ENCODE assay signal across 9 mouse cellular contexts in the genomic region with DNA sequence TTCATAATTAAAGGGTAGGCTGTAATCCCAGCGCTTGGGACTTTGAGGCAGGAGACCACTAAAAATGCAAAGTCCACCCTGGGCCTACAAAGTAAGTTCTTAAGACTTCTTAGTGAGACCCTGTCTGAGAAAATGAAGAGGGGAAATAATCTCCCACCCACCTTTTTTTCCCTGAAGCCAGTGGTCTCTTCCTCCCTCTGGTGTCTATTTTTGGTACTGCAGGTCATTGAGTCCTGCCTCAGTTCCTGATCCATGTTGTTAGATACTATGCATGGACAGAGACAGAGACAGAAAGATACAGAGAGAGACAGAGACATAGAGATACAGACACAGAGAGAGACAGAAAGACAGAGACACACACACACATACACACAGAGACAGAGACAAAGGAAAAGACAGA. TPM values are rescaled to one million over a fixed set of nuclear protein-coding genes. Genes with fewer than 3 reads are reported as not detected.
A peak's percentile ranks its signal among the peaks of the same experiment; 100 is the strongest.
DNase-seq lines count a peak whose midpoint lies in the region; ATAC-seq lines count a peak whose summit lies in the region.
"Had no signal": no experiment of that assay in that cellular context is flagged by ENCODE, and none has a peak within 500 bp of the region (broad histone marks: within the 10 kb centered on the region; RNA-seq: fewer than 3 reads in every experiment).

No protein-coding gene starts in this region.

- H3K4me1 ChIP-seq in hindbrain, embryonic 11.5 days (replicated peaks; ENCODE audit: control insufficient read depth, insufficient read depth, low read length), result no peaks in the 10 kb centered on the region
- H3K4me1 ChIP-seq in hindbrain, embryonic 12.5 days, result no peaks in the 10 kb centered on the region
- H3K4me1 ChIP-seq: neural tube, embryonic 12.5 days had no signal

- no peak overlapping the region for H3K4me2 ChIP-seq in hindbrain, embryonic 11.5 days (replicated peaks; ENCODE audit: low read depth, low read length)
- H3K4me2 ChIP-seq in hindbrain, embryonic 12.5 days (replicated peaks), result no peak overlapping the region
- H3K4me2 ChIP-seq: neural tube, embryonic 12.5 days had no signal

- 16% methylated on average over 1 of the region's 1 CpGs for WGBS in hindbrain, embryonic 11.5 days
- 38% methylated on average over 1 of the region's 1 CpGs for WGBS in hindbrain, embryonic 12.5 days

- no peaks in the 10 kb centered on the region for H3K27me3 ChIP-seq in hindbrain, embryonic 11.5 days (ENCODE audit: control insufficient read depth, insufficient read depth, low read length)
- no peaks in the 10 kb centered on the region for H3K27me3 ChIP-seq in hindbrain, embryonic 12.5 days
- H3K27me3 ChIP-seq: neural tube, embryonic 12.5 days had no signal

- no peak overlapping the region for H3K4me3 ChIP-seq in hindbrain, embryonic 11.5 days (ENCODE audit: low read depth, low read length)
- H3K4me3 ChIP-seq in hindbrain, embryonic 12.5 days, result no peak overlapping the region
- H3K4me3 ChIP-seq: neural tube, embryonic 12.5 days had no signal

- peak; percentile 80 for DNase-seq in hindbrain, embryonic 11.5 days (ENCODE audit: low spot score)
- DNase-seq in thymus, postnatal 0 days (ENCODE audit: low spot score), result peak; percentile 33
- DNase-seq in thymus, adult 18-20 months, result no peak
- peak; percentile 55 for DNase-seq in embryo, embryonic 9.5 days (ENCODE audit: extremely low spot score)
- peak; percentile 53 for DNase-seq in lung, postnatal 36 days
- DNase-seq in spleen, postnatal 4 days (ENCODE audit: low spot score in 2 of 2), result no peak
- DNase-seq in ovary, adult 18-20 months (ENCODE audit: low spot score), result no peak

- ATAC-seq in hindbrain, embryonic 11.5 days (ENCODE audit: low FRiP score), result no peak
- ATAC-seq in hindbrain, embryonic 12.5 days (ENCODE audit: low FRiP score), result no peak

- no peak overlapping the region for H3K27ac ChIP-seq in hindbrain, embryonic 11.5 days (ENCODE audit: low read depth, low read length)
- no peak overlapping the region for H3K27ac ChIP-seq in hindbrain, embryonic 12.5 days
- H3K27ac ChIP-seq: neural tube, embryonic 12.5 days had no signal

- no peaks in the 10 kb centered on the region for H3K9me3 ChIP-seq in hindbrain, embryonic 11.5 days (ENCODE audit: control insufficient read depth, low read length)
- no peaks in the 10 kb centered on the region for H3K9me3 ChIP-seq in hindbrain, embryonic 12.5 days (replicated peaks)
- H3K9me3 ChIP-seq: neural tube, embryonic 12.5 days had no signal

- H3K9ac ChIP-seq in hindbrain, embryonic 11.5 days (ENCODE audit: low read depth, low read length), result no peak overlapping the region
- no peak overlapping the region for H3K9ac ChIP-seq in hindbrain, embryonic 12.5 days
- H3K9ac ChIP-seq: neural tube, embryonic 12.5 days had no signal

- H3K36me3 ChIP-seq in hindbrain, embryonic 11.5 days (ENCODE audit: control insufficient read depth, insufficient read depth, low read length), result no peaks in the 10 kb centered on the region
- H3K36me3 ChIP-seq in hindbrain, embryonic 12.5 days, result no peaks in the 10 kb centered on the region
- H3K36me3 ChIP-seq: neural tube, embryonic 12.5 days had no signal

RNA-seq across cellular contexts. Expression of gene Olfr1375, which starts 15.1 kb away (rescaled TPM):
- not detected in 2 replicates for polyA plus RNA-seq in hindbrain, embryonic 11.5 days (2014; fragmentation: Nextera tagmentation; extraction: Ambion mirVana)
- polyA plus RNA-seq in hindbrain, embryonic 12.5 days (2016; fragmentation: Nextera tagmentation; extraction: Ambion mirVana), result not detected in 2 replicates
- polyA plus RNA-seq in thymus, postnatal 0 days (2015; fragmentation: Nextera tagmentation; extraction: Ambion mirVana), result not detected in 2 replicates
- polyA plus RNA-seq: neural tube, embryonic 12.5 days had no signal

RNA-seq across cellular contexts. Expression of gene Olfr54, which starts 18.8 kb away (rescaled TPM):
- polyA plus RNA-seq in hindbrain, embryonic 11.5 days (2014; fragmentation: Nextera tagmentation; extraction: Ambion mirVana), result not detected in 2 replicates
- polyA plus RNA-seq in hindbrain, embryonic 12.5 days (2016; fragmentation: Nextera tagmentation; extraction: Ambion mirVana), result not detected in 2 replicates
- polyA plus RNA-seq in thymus, postnatal 0 days (2015; fragmentation: Nextera tagmentation; extraction: Ambion mirVana), result 0.03 TPM in 1 of 2 replicates, not detected in the other
- polyA plus RNA-seq: neural tube, embryonic 12.5 days had no signal

RNA-seq across cellular contexts. Expression of gene Zfp354a, which starts 26.2 kb away (rescaled TPM):
- 9.1 and 10.5 TPM in 2 replicates for polyA plus RNA-seq in hindbrain, embryonic 11.5 days (2014; fragmentation: Nextera tagmentation; extraction: Ambion mirVana)
- 10.1 and 10.3 TPM in 2 replicates for polyA plus RNA-seq in hindbrain, embryonic 12.5 days (2016; fragmentation: Nextera tagmentation; extraction: Ambion mirVana)
- 0.74 and 0.75 TPM in 2 replicates for polyA plus RNA-seq in thymus, postnatal 0 days (2015; fragmentation: Nextera tagmentation; extraction: Ambion mirVana)

RNA-seq across cellular contexts. Expression of gene Olfr51, which starts 29.5 kb away (rescaled TPM):
- not detected in 2 replicates for polyA plus RNA-seq in hindbrain, embryonic 11.5 days (2014; fragmentation: Nextera tagmentation; extraction: Ambion mirVana)
- not detected in 2 replicates for polyA plus RNA-seq in hindbrain, embryonic 12.5 days (2016; fragmentation: Nextera tagmentation; extraction: Ambion mirVana)
- polyA plus RNA-seq in thymus, postnatal 0 days (2015; fragmentation: Nextera tagmentation; extraction: Ambion mirVana), result not detected in 2 replicates
- polyA plus RNA-seq: neural tube, embryonic 12.5 days had no signal

RNA-seq across cellular contexts. Expression of gene Olfr1377, which starts 51.1 kb away (rescaled TPM):
- polyA plus RNA-seq in hindbrain, embryonic 11.5 days (2014; fragmentation: Nextera tagmentation; extraction: Ambion mirVana), result not detected in 2 replicates
- polyA plus RNA-seq in hindbrain, embryonic 12.5 days (2016; fragmentation: Nextera tagmentation; extraction: Ambion mirVana), result not detected in 2 replicates
- polyA plus RNA-seq in thymus, postnatal 0 days (2015; fragmentation: Nextera tagmentation; extraction: Ambion mirVana), result not detected in 2 replicates
- polyA plus RNA-seq: neural tube, embryonic 12.5 days had no signal

Comparison
In these comparisons a context has a peak if more than half of its experiments do, and no peak if none do; other contexts are left out.
1. DNase-seq: peak in hindbrain, embryonic 11.5 days (single experiment), thymus, postnatal 0 days (single experiment), embryo, embryonic 9.5 days (single experiment) and lung, postnatal 36 days (single experiment); none in thymus, adult 18-20 months (0 of 2), spleen, postnatal 4 days (0 of 2) and ovary, adult 18-20 months (single experiment).